15 mouse cellular contexts compared by ENCODE assay signal in genomic region chr4:108320627-108321380, GRCm38 (mm10). TPM values are rescaled to one million over a fixed set of nuclear protein-coding genes. Genes with fewer than 3 reads are reported as not detected.
A peak's percentile ranks its signal among the peaks of the same experiment; 100 is the strongest.
DNase-seq lines count a peak whose midpoint lies in the region; ATAC-seq and TF ChIP-seq lines count a peak whose summit lies in the region.
"Had no signal": no experiment of that assay in that cellular context is flagged by ENCODE, and none has a peak within 500 bp of the region (broad histone marks: within the 10 kb centered on the region; RNA-seq: fewer than 3 reads in every experiment).

No protein-coding gene starts in this region.

- WGBS in forebrain, postnatal 0 days: 73% methylated on average over 7 of the region's 7 CpGs
- WGBS in forebrain, embryonic 14.5 days: 83% methylated on average over 7 of the region's 7 CpGs
- WGBS in kidney, embryonic 14.5 days: 55% methylated on average over 7 of the region's 7 CpGs
- 81% methylated on average over 7 of the region's 7 CpGs for WGBS in forebrain, embryonic 16.5 days

- no peak overlapping the region for H3K27ac ChIP-seq in forebrain, postnatal 0 days (ENCODE audit: low read depth, low read length)
- no peak overlapping the region for H3K27ac ChIP-seq in forebrain, embryonic 14.5 days (ENCODE audit: low read depth, low read length)
- H3K27ac ChIP-seq in kidney, embryonic 14.5 days (ENCODE audit: low read depth, low read length): no peak overlapping the region
- H3K27ac ChIP-seq in forebrain, embryonic 16.5 days (ENCODE audit: low read length): no peak overlapping the region
- H3K27ac ChIP-seq: liver, embryonic 12.5 days had no signal

- H3K4me1 ChIP-seq in forebrain, postnatal 0 days (ENCODE audit: insufficient read depth): no peaks in the 10 kb centered on the region
- no peaks in the 10 kb centered on the region for H3K4me1 ChIP-seq in forebrain, embryonic 14.5 days (ENCODE audit: control insufficient read depth, insufficient read depth, low read length)
- no peaks in the 10 kb centered on the region for H3K4me1 ChIP-seq in kidney, embryonic 14.5 days (ENCODE audit: control insufficient read depth, insufficient read depth, low read length)
- H3K4me1 ChIP-seq in forebrain, embryonic 16.5 days (replicated peaks; ENCODE audit: control insufficient read depth, insufficient read depth, low read length): no peaks in the 10 kb centered on the region

- H3K27me3 ChIP-seq in forebrain, postnatal 0 days (ENCODE audit: insufficient read depth, low read length): no peaks in the 10 kb centered on the region
- no peaks in the 10 kb centered on the region for H3K27me3 ChIP-seq in forebrain, embryonic 14.5 days (replicated peaks; ENCODE audit: control insufficient read depth, insufficient read depth, low read length)
- H3K27me3 ChIP-seq in kidney, embryonic 14.5 days (ENCODE audit: control insufficient read depth, insufficient read depth, low read length): no peaks in the 10 kb centered on the region
- no peaks in the 10 kb centered on the region for H3K27me3 ChIP-seq in forebrain, embryonic 16.5 days (replicated peaks; ENCODE audit: control insufficient read depth, insufficient read depth, low read length)
- H3K27me3 ChIP-seq: liver, embryonic 12.5 days; Patski had no signal

- no peak overlapping the region for H3K9ac ChIP-seq in forebrain, postnatal 0 days
- H3K9ac ChIP-seq in forebrain, embryonic 14.5 days (ENCODE audit: low read length): no peak overlapping the region
- no peak overlapping the region for H3K9ac ChIP-seq in kidney, embryonic 14.5 days (ENCODE audit: low read depth, low read length)
- H3K9ac ChIP-seq in forebrain, embryonic 16.5 days (replicated peaks; ENCODE audit: low read depth, low read length): no peak overlapping the region
- H3K9ac ChIP-seq: liver, embryonic 12.5 days had no signal

- no peaks in the 10 kb centered on the region for H3K9me3 ChIP-seq in forebrain, postnatal 0 days (ENCODE audit: low read length)
- 0 out of 2 replicates have a peak, but pooled peaks cover 3% of the 10 kb centered on the region for H3K9me3 ChIP-seq in forebrain, embryonic 14.5 days (replicated peaks; ENCODE audit: control insufficient read depth, low read length)
- H3K9me3 ChIP-seq in kidney, embryonic 14.5 days (ENCODE audit: control insufficient read depth, low read length): no peaks in the 10 kb centered on the region
- H3K9me3 ChIP-seq in forebrain, embryonic 16.5 days (ENCODE audit: control insufficient read depth, low read length): 0 out of 2 replicates have a peak, but pooled peaks cover 2% of the 10 kb centered on the region
- H3K9me3 ChIP-seq: liver, embryonic 12.5 days had no signal

- no peak overlapping the region for H3K4me3 ChIP-seq in forebrain, postnatal 0 days (ENCODE audit: low read depth, low read length)
- H3K4me3 ChIP-seq in forebrain, embryonic 14.5 days (ENCODE audit: low read depth, low read length): no peak overlapping the region
- H3K4me3 ChIP-seq in kidney, embryonic 14.5 days (ENCODE audit: low read length): no peak overlapping the region
- H3K4me3 ChIP-seq in forebrain, embryonic 16.5 days (replicated peaks; ENCODE audit: low read length): no peak overlapping the region
- H3K4me3 ChIP-seq: liver, embryonic 12.5 days had no signal

- peak; percentile 47 for ATAC-seq in forebrain, postnatal 0 days
- ATAC-seq in forebrain, embryonic 14.5 days: no peak
- 0 out of 2 replicates have a peak, but pooled peaks have one; percentile 28 for ATAC-seq in kidney, embryonic 14.5 days (ENCODE audit: low FRiP score, low TSS enrichment)
- ATAC-seq in forebrain, embryonic 16.5 days: no peak
- ATAC-seq: CD4-positive, CD25-positive, alpha-beta regulatory T cell, adult 4 months; liver, embryonic 12.5 days; Patski had no signal

- TF ChIP-seq CTCF in forebrain, postnatal 0 days (IDR thresholded peaks at IDR 0.05; ENCODE audit: low read depth): no peak

- intact Hi-C loops in left cerebral cortex, postnatal 36 days (cut with DNase I): no loop called here

- no peaks in the 10 kb centered on the region for H3K36me3 ChIP-seq in forebrain, postnatal 0 days (ENCODE audit: insufficient read depth)
- H3K36me3 ChIP-seq in forebrain, embryonic 14.5 days (ENCODE audit: control insufficient read depth, insufficient read depth, low read length): no peaks in the 10 kb centered on the region
- no peaks in the 10 kb centered on the region for H3K36me3 ChIP-seq in kidney, embryonic 14.5 days (ENCODE audit: control insufficient read depth, insufficient read depth, low read length)
- no peaks in the 10 kb centered on the region for H3K36me3 ChIP-seq in forebrain, embryonic 16.5 days (ENCODE audit: control insufficient read depth, insufficient read depth)
- H3K36me3 ChIP-seq: liver, embryonic 12.5 days had no signal

- H3K4me2 ChIP-seq in forebrain, postnatal 0 days (ENCODE audit: low read depth): no peak overlapping the region
- H3K4me2 ChIP-seq in forebrain, embryonic 14.5 days (ENCODE audit: low read length): no peak overlapping the region
- no peak overlapping the region for H3K4me2 ChIP-seq in kidney, embryonic 14.5 days (replicated peaks; ENCODE audit: low read depth, low read length)
- no peak overlapping the region for H3K4me2 ChIP-seq in forebrain, embryonic 16.5 days (ENCODE audit: low read length)
- H3K4me2 ChIP-seq: liver, embryonic 12.5 days had no signal

- DNase-seq in forebrain, postnatal 0 days: peak; percentile 25
- no peak for DNase-seq in forebrain, embryonic 14.5 days (ENCODE audit: low spot score)
- peak; percentile 23 to 33 for DNase-seq in spleen, adult 18-20 months
- no peak for DNase-seq in spleen, postnatal 14 days (ENCODE audit: low spot score in 2 of 2)
- DNase-seq in cerebellum, postnatal 25 days: no peak
- DNase-seq in left cerebral cortex, postnatal 36 days (ENCODE audit: low spot score in 2 of 2): no peak
- DNase-seq: cerebellum, adult 8-10 months; gastrocnemius, postnatal 25 days; right cerebral cortex, postnatal 4 days; thymus, adult 18-20 months had no signal

RNA-seq across cellular contexts. Expression of gene Coa7, which starts 7.1 kb away (rescaled TPM):
- 21.6 and 22.3 TPM in 2 replicates for total RNA-seq in forebrain, postnatal 0 days (2014; rRNA removed)
- 59.5 and 66.0 TPM in 2 replicates for polyA plus RNA-seq in forebrain, postnatal 0 days (2015; fragmentation: Nextera tagmentation; extraction: Ambion mirVana)
- 43.1 and 52.2 TPM in 2 replicates for polyA plus RNA-seq in forebrain, embryonic 14.5 days (2014; fragmentation: Nextera tagmentation; extraction: Ambion mirVana)
- polyA plus RNA-seq in kidney, embryonic 14.5 days (2014; fragmentation: Nextera tagmentation; extraction: Ambion mirVana): 58.1 and 67.7 TPM in 2 replicates
- 10 to 100 TPM; 25.7 to 28.9 TPM for total RNA-seq in left cerebral cortex, postnatal 36 days (2021)
- polyA plus RNA-seq in forebrain, embryonic 16.5 days (2015; fragmentation: Nextera tagmentation; extraction: Ambion mirVana): 56.7 and 58.5 TPM in 2 replicates

RNA-seq across cellular contexts. Expression of gene Zyg11b, which starts 19.9 kb away (rescaled TPM):
- total RNA-seq in forebrain, postnatal 0 days (2014; rRNA removed): 142 and 151 TPM in 2 replicates
- polyA plus RNA-seq in forebrain, postnatal 0 days (2015; fragmentation: Nextera tagmentation; extraction: Ambion mirVana): 18.8 and 23.8 TPM in 2 replicates
- polyA plus RNA-seq in forebrain, embryonic 14.5 days (2014; fragmentation: Nextera tagmentation; extraction: Ambion mirVana): 24.2 and 31.1 TPM in 2 replicates
- 9.4 and 17.2 TPM in 2 replicates for polyA plus RNA-seq in kidney, embryonic 14.5 days (2014; fragmentation: Nextera tagmentation; extraction: Ambion mirVana)
- total RNA-seq in left cerebral cortex, postnatal 36 days (2021): 100 to 1,000 TPM; 101 to 103 TPM
- polyA plus RNA-seq in forebrain, embryonic 16.5 days (2015; fragmentation: Nextera tagmentation; extraction: Ambion mirVana): 37.3 and 37.6 TPM in 2 replicates

Comparison
In these comparisons a context has a peak if more than half of its experiments do, and no peak if none do; other contexts are left out.
1. ATAC-seq: peak in forebrain, postnatal 0 days (single experiment) and kidney, embryonic 14.5 days (single experiment); none in forebrain, embryonic 14.5 days (single experiment) and forebrain, embryonic 16.5 days (single experiment).
2. DNase-seq: peak in forebrain, postnatal 0 days (single experiment) and spleen, adult 18-20 months (2 of 2); none in forebrain, embryonic 14.5 days (single experiment), spleen, postnatal 14 days (0 of 2), cerebellum, postnatal 25 days (0 of 2) and left cerebral cortex, postnatal 36 days (0 of 2).